Mouse (Mus musculus) G1E (cell line): Measurements from ENCODE around the gene Nrcam. TPM values are rescaled to one million over a fixed set of nuclear protein-coding genes. Genes with fewer than 3 reads are reported as not detected.

ENCODE experiments used
- ATAC-seq: 2 replicates; pipeline ENCODE4 v1.8.0; 2016; ENCODE audit warnings: mild to moderate bottlenecking; ENCODE audit not compliant: insufficient number of reproducible peaks, poor library complexity, low FRiP score, severe bottlenecking; ENCODE audit errors: extremely low read depth
- DNase-seq: peaks from one replicate; pipeline ENCODE4 v3.0.0; 2012; ENCODE audit warnings: low spot score
- H3K27me3 ChIP-seq: 2 replicates; pipeline ENCODE4 v1.6.1; 2012; ENCODE audit warnings: mild to moderate bottlenecking, low read length, inconsistent platforms; ENCODE audit not compliant: insufficient read depth
- H3K36me3 ChIP-seq: replicated peaks from 2 replicates; pipeline ENCODE3; 2012; ENCODE audit warnings: mild to moderate bottlenecking, inconsistent platforms
- H3K4me1 ChIP-seq: 2 replicates; pipeline ENCODE4 v1.6.1; 2012; ENCODE audit warnings: low read depth, low read length, inconsistent platforms, mixed read lengths; ENCODE audit not compliant: insufficient read depth
- H3K4me3 ChIP-seq: 2 replicates; pipeline ENCODE4 v1.5.1; 2012; ENCODE audit warnings: low read depth, mild to moderate bottlenecking, inconsistent platforms, low read length, moderate library complexity, mixed read lengths
- H3K9me3 ChIP-seq: replicated peaks from 2 replicates; pipeline ENCODE4 v1.6.1; 2012; ENCODE audit warnings: inconsistent platforms
- CTCF ChIP-seq: IDR thresholded peaks from 2 replicates; pipeline ENCODE4 v1.5.1; 2012; ENCODE audit warnings: low read depth, low read length, inconsistent platforms, mixed read lengths
- GATA1 ChIP-seq: IDR thresholded peaks from 2 replicates; pipeline ENCODE4 v1.6.1; 2012; ENCODE audit warnings: borderline replicate concordance, low read length, inconsistent platforms, mixed read lengths
- GATA2 ChIP-seq: IDR thresholded peaks from 2 replicates; pipeline ENCODE4 v1.6.1; 2012; ENCODE audit warnings: low read depth, low read length, inconsistent platforms, borderline replicate concordance
- POLR2AphosphoS5 ChIP-seq: IDR thresholded peaks from 2 replicates; pipeline ENCODE4 v1.6.1; 2012; ENCODE audit warnings: low read depth, low read length, inconsistent platforms; ENCODE audit not compliant: insufficient replicate concordance
- TAL1 ChIP-seq: conservative IDR thresholded peaks from 2 replicates; pipeline ENCODE4 v1.6.1; 2012; ENCODE audit warnings: low read depth, low read length, inconsistent platforms, mixed read lengths
- polyA plus RNA-seq: library from polyadenylated mRNA; stranded (reverse); fragments of >175 nt; gene quantifications from 2 replicates; pipeline ENCODE4 v1.2.3, GENCODE M21; 2012
- total RNA-seq, 2 experiments: library from RNA; stranded (forward) in 1 of 2; stranded (reverse) in 1 of 2; fragments of 200-1000 nt in 1 of 2; fragments of >200 nt in 1 of 2; fragmentation: Nextera tagmentation in 1 of 2; gene quantifications; 2 replicates each; pipeline ENCODE4 v1.2.3; 2014 to 2017

The Nrcam gene
- total and polyA plus RNA-seq, 3 experiments = 0.66 TPM; not detected in 2

DNA sequence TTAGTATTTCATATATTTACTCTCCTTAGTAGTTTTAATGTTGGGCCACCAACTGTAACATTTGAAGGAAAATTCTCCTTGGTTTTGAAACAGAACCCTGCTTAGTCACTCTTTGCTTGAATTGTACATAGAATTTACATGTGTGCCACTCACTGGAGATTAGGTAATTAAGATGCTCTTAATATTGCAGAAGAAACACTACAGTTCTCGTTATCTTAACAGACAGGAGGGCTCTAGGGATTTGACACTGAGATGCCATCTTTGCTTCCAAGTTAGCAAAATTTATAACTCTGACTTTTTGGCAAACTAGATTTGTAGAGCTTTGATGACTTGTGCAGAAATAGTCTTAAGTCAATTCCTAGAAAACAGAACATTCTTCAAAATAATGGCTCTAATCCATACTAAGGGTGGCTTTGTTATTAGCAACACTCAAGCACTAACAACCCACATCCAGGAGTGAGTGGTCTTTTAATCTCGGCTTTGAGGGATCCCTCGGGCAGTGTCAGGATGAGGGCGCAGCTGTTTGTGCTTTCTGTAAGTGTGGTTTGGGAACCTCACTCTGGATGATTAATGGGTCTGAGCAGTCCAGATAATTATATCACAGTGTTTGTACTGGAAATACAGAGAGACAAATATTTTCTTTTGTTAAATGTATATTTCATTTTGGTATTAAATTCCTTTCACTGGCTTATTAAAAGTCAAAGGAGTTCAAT, 93.6 kb downstream of the Nrcam start:
- H3K36me3 ChIP-seq = no peaks in the 10 kb centered on the region
- no peak for TF ChIP-seq CTCF
- no peak for TF ChIP-seq TAL1
- no peak for TF ChIP-seq GATA1
- TF ChIP-seq GATA2 = no peak
- no peak for TF ChIP-seq POLR2AphosphoS5
- no peaks in the 10 kb centered on the region for H3K9me3 ChIP-seq
- no peaks in the 10 kb centered on the region for H3K27me3 ChIP-seq
- ATAC-seq = no peak
- no peak for DNase-seq
- H3K4me1 ChIP-seq = no peaks in the 10 kb centered on the region
- no peak overlapping the region for H3K4me3 ChIP-seq

DNA sequence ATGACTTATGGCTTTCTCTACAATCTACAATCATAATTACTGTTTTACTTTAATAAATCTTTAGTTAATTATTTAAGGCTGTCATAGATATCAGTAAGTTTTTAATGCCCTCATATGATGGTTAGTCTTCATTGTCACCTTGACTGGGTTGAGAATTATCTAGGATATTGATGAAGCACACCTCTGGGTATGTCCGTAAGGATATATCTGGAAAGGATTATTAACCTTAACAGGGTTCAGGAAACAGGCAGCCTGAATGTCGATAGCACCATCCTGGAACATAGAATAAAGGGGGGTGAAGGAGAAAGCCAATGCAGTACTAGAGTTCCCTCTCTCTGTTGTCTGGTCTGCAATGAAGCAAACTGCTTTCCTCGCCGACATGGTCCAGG, 94.2 kb downstream of the Nrcam start:
- TF ChIP-seq GATA2 (no peak), TAL1 (no peak)
- H3K9me3 ChIP-seq = no peaks in the 10 kb centered on the region
- H3K36me3 ChIP-seq = no peaks in the 10 kb centered on the region
- no peak overlapping the region for H3K4me3 ChIP-seq
- DNase-seq (no peak), ATAC-seq (no peak)
- H3K27me3 ChIP-seq = no peaks in the 10 kb centered on the region
- H3K4me1 ChIP-seq = no peaks in the 10 kb centered on the region

DNA sequence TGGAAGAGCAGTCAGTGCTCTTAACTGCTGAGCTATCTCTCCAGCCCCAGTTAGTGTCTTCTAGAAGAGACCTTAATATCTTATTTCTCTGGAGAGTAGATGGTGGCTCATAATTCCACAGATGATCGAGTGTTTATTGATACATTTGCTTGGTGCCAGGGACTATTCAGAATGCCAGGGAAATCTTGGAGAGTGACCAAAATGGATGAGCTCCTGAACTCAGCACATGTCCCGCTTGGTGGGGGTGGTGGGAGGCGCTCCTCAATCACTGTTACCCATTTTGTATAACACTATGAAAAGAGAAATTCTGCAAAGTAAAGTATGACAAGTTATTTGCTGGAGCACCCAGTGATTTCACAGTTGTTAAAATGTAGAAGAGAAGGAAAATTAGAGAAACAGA, 95.3 kb downstream of the Nrcam start:
- Histone ChIP-seq H3K27me3 (no peaks in the 10 kb centered on the region), H3K4me1 (no peaks in the 10 kb centered on the region), H3K36me3 (no peaks in the 10 kb centered on the region), H3K4me3 (no peak overlapping the region), H3K9me3 (no peaks in the 10 kb centered on the region)
- ATAC-seq = no peak
- DNase-seq = no peak
- TF ChIP-seq GATA2 (no peak), POLR2AphosphoS5 (no peak), GATA1 (no peak), TAL1 (no peak), CTCF (no peak)

DNA sequence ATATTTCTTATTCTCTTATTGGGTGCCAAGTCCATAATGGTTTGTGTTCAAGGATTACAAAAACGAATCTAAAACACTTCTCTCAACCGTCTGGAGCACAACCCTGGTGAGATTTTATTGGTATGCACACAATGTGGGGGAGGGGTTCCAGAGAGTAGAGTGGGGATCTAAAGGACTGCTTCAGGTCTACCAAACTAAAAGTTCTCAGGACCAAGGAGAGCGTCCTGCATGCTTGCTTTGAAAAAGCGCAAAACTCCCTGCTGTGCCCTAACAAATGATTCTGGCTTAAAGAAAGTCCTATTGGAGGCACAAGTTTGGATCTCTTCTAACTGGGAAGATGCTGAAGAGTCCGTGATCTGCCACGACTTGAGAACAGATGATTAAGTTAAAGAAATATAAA, 96.4 kb downstream of the Nrcam start:
- H3K4me3 ChIP-seq = no peak overlapping the region
- ATAC-seq (no peak), DNase-seq (no peak)
- no peaks in the 10 kb centered on the region for H3K4me1 ChIP-seq
- no peaks in the 10 kb centered on the region for H3K9me3 ChIP-seq
- TF ChIP-seq CTCF = no peak
- TF ChIP-seq TAL1 = no peak
- TF ChIP-seq POLR2AphosphoS5 = no peak
- TF ChIP-seq GATA2 = no peak
- TF ChIP-seq GATA1 = no peak
- no peaks in the 10 kb centered on the region for H3K27me3 ChIP-seq
- H3K36me3 ChIP-seq = no peaks in the 10 kb centered on the region

DNA sequence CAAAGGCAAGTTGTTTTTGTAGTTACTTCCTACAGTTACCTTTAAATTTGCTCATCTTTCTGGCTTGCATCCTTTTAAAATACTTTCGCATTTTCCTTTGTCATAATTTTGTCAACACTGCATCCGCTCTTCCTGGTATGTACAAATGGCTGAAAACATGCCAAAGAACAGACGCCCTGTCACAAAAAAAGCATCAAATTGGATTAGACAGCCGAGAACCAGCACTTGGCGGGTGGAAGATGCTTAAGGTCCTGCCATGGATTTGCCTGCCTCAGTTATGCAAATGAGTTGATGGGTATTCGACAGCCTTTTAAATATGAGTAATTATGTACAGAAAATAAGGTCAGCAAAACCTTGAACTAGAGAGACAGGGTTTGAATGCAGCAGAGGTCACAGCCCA, 101.7 kb downstream of the Nrcam start:
- no peak for ATAC-seq
- H3K36me3 ChIP-seq = no peaks in the 10 kb centered on the region
- no peaks in the 10 kb centered on the region for H3K9me3 ChIP-seq
- no peaks in the 10 kb centered on the region for H3K4me1 ChIP-seq
- no peak for DNase-seq
- H3K27me3 ChIP-seq = no peaks in the 10 kb centered on the region
- H3K4me3 ChIP-seq = no peak overlapping the region
- TF ChIP-seq GATA2 = no peak
- TF ChIP-seq GATA1 = no peak
- no peak for TF ChIP-seq CTCF
- TF ChIP-seq POLR2AphosphoS5 = no peak
- no peak for TF ChIP-seq TAL1

DNA sequence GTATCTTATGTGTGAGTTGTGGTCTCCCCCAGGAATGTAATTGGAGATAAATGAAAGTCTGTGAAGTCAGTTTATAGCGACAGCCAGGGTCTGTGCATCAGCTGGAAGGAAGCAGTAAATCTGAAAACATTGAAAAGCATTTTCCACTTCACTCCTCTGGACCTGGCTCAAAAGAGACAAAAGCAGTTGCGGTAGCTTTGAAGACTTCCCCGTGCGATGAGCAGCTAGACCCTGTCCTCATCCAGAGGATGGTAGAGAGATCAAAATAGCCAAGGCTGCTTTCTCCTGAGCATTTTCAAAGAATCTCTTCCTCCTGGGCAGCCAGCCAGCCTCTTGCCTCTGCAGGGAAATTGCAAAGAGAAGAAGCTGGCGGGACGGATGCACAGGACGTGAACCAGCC, 102.3 kb downstream of the Nrcam start:
- Histone ChIP-seq H3K36me3 (no peaks in the 10 kb centered on the region), H3K4me1 (no peaks in the 10 kb centered on the region), H3K27me3 (no peaks in the 10 kb centered on the region), H3K4me3 (no peak overlapping the region), H3K9me3 (no peaks in the 10 kb centered on the region)
- DNase-seq = no peak
- ATAC-seq = no peak
- TF ChIP-seq GATA1 = no peak
- TF ChIP-seq TAL1 = no peak
- TF ChIP-seq POLR2AphosphoS5 = no peak
- no peak for TF ChIP-seq CTCF
- TF ChIP-seq GATA2 = no peak

DNA sequence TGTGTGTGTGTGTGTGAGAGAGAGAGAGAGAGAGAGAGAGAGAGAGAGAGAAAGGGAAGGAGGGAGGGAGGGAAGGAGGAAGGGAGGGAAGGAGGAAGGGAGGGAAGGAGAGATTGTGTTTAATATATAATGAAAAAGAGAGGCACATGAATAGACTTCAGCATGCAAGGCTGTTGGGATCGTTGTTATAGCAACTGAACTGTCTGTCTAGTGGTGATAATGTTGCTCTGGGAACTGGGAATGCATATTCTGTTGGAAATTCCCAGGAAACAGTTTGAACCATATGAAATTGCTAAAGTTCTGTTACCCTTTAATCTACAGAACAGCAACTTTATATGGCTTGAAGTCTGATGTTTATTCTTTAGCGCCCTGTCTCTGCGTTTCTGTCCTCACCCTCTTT, 104.0 kb downstream of the Nrcam start:
- Histone ChIP-seq H3K27me3 (no peaks in the 10 kb centered on the region), H3K4me3 (no peak overlapping the region), H3K4me1 (no peaks in the 10 kb centered on the region), H3K9me3 (peaks cover 4% of the 10 kb centered on the region; the same call in 1 of the 2 replicates), H3K36me3 (no peaks in the 10 kb centered on the region)
- no peak for DNase-seq
- no peak for ATAC-seq
- TF ChIP-seq POLR2AphosphoS5 (no peak), CTCF (no peak), GATA1 (no peak), GATA2 (no peak), TAL1 (no peak)
